Mouse (Mus musculus) brain, embryonic 14.5 days (tissue): Measurements from ENCODE around the gene Cryaa.

Source experiments
- CTCF ChIP-seq: fragments of 200-500 bp; IDR thresholded peaks from 2 replicates; pipeline ENCODE4 v1.5.1; 2012; ENCODE audit warnings: inconsistent platforms, mild to moderate bottlenecking, moderate library complexity, borderline replicate concordance; ENCODE audit not compliant: insufficient read depth, insufficient read length; ENCODE audit errors: extremely low read depth
- POLR2A ChIP-seq: fragments of 200-500 bp; IDR thresholded peaks from 2 replicates; pipeline ENCODE4 v1.6.1; 2012; ENCODE audit warnings: mild to moderate bottlenecking, inconsistent platforms, borderline replicate concordance; ENCODE audit not compliant: poor library complexity, insufficient read depth, insufficient read length, severe bottlenecking; ENCODE audit errors: extremely low read depth

GRCm38 (mm10) chr17:31680450-31680849 lies 2.8 kb downstream of the Cryaa start:
- TF ChIP-seq CTCF (no peak), POLR2A (no peak)
